Comparison of ENCODE assay signal across 12 mouse cellular contexts in genomic region chr10:108832248-108832647, GRCm38 (mm10).
DNase-seq lines count a peak whose midpoint lies in the region; ATAC-seq and TF ChIP-seq lines count a peak whose summit lies in the region.
"Had no signal": no experiment of that assay in that cellular context is flagged by ENCODE, and none has a peak within 500 bp of the region (broad histone marks: within the 10 kb centered on the region; RNA-seq: fewer than 3 reads in every experiment).

No protein-coding gene starts in this region.

- no peak for ATAC-seq in heart, embryonic 14.5 days (ENCODE audit: insufficient number of reproducible peaks, insufficient read depth, low FRiP score, low read depth)
- ATAC-seq in hindbrain, embryonic 14.5 days (ENCODE audit: low FRiP score) = peak; percentile 34; the same call in 1 of the 2 replicates
- ATAC-seq in midbrain, postnatal 0 days (ENCODE audit: low FRiP score) = no peak
- no peak for ATAC-seq in lung, postnatal 0 days
- ATAC-seq: forebrain, embryonic 13.5 days had no signal

- no peaks in the 10 kb centered on the region for H3K9me3 ChIP-seq in heart, embryonic 14.5 days (ENCODE audit: control insufficient read depth, low read length)
- no peaks in the 10 kb centered on the region for H3K9me3 ChIP-seq in hindbrain, embryonic 14.5 days (ENCODE audit: control insufficient read depth, low read length)
- no peaks in the 10 kb centered on the region for H3K9me3 ChIP-seq in midbrain, postnatal 0 days (ENCODE audit: low read length)
- no peaks in the 10 kb centered on the region for H3K9me3 ChIP-seq in lung, postnatal 0 days (ENCODE audit: low read length)
- H3K9me3 ChIP-seq: forebrain, embryonic 13.5 days; lung, embryonic 15.5 days; stomach, embryonic 15.5 days had no signal

- H3K4me3 ChIP-seq in heart, embryonic 14.5 days (ENCODE audit: control insufficient read depth in 1 of 2, insufficient read depth in 1 of 2, low read depth in 1 of 2, low read length in 2 of 2) = peak overlapping the region in 1 of 2 experiments; percentile 18; a peak in 2 of 4 replicates
- H3K4me3 ChIP-seq in hindbrain, embryonic 14.5 days (replicated peaks; ENCODE audit: low read length) = no peak overlapping the region
- no peak overlapping the region for H3K4me3 ChIP-seq in midbrain, postnatal 0 days (ENCODE audit: low read depth, low read length)
- no peak overlapping the region for H3K4me3 ChIP-seq in lung, postnatal 0 days (ENCODE audit: low read depth, low read length)
- H3K4me3 ChIP-seq: forebrain, embryonic 13.5 days; lung, embryonic 15.5 days; stomach, embryonic 15.5 days had no signal

- peak overlapping the region; percentile 47 for H3K4me2 ChIP-seq in heart, embryonic 14.5 days (ENCODE audit: low read length)
- H3K4me2 ChIP-seq in hindbrain, embryonic 14.5 days (replicated peaks) = peak overlapping the region; percentile 13
- H3K4me2 ChIP-seq in midbrain, postnatal 0 days (ENCODE audit: low read depth, low read length, poor library complexity, severe bottlenecking) = peak overlapping the region; percentile 32
- H3K4me2 ChIP-seq in lung, postnatal 0 days (replicated peaks; ENCODE audit: low read depth, low read length) = no peak overlapping the region
- H3K4me2 ChIP-seq: forebrain, embryonic 13.5 days; lung, embryonic 15.5 days; stomach, embryonic 15.5 days had no signal

- WGBS in heart, embryonic 14.5 days = 76% methylated on average over 6 of the region's 6 CpGs
- 66% methylated on average over 6 of the region's 6 CpGs for WGBS in hindbrain, embryonic 14.5 days
- 38% methylated on average over 6 of the region's 6 CpGs for WGBS in midbrain, postnatal 0 days
- WGBS in lung, postnatal 0 days = 89% methylated on average over 6 of the region's 6 CpGs

- H3K27me3 ChIP-seq in heart, embryonic 14.5 days (ENCODE audit: control insufficient read depth, insufficient read depth, low read length) = no peaks in the 10 kb centered on the region
- H3K27me3 ChIP-seq in hindbrain, embryonic 14.5 days (ENCODE audit: control insufficient read depth, insufficient read depth, low read length) = no peaks in the 10 kb centered on the region
- no peaks in the 10 kb centered on the region for H3K27me3 ChIP-seq in midbrain, postnatal 0 days (ENCODE audit: insufficient read depth, low read length)
- H3K27me3 ChIP-seq in lung, postnatal 0 days (replicated peaks; ENCODE audit: insufficient read depth, low read length) = no peaks in the 10 kb centered on the region
- H3K27me3 ChIP-seq: forebrain, embryonic 13.5 days; lung, embryonic 15.5 days; stomach, embryonic 15.5 days had no signal

- no peak overlapping the region; the same call in 1 of the 2 replicates for H3K9ac ChIP-seq in heart, embryonic 14.5 days (ENCODE audit: low read length)
- no peak overlapping the region for H3K9ac ChIP-seq in hindbrain, embryonic 14.5 days
- no peak overlapping the region for H3K9ac ChIP-seq in midbrain, postnatal 0 days (replicated peaks; ENCODE audit: low read length, poor library complexity, severe bottlenecking)
- H3K9ac ChIP-seq in lung, postnatal 0 days (replicated peaks; ENCODE audit: low read depth) = no peak overlapping the region
- H3K9ac ChIP-seq: forebrain, embryonic 13.5 days; lung, embryonic 15.5 days; stomach, embryonic 15.5 days had no signal

- H3K27ac ChIP-seq in heart, embryonic 14.5 days (replicated peaks in 1 of 2; ENCODE audit: control insufficient read depth in 1 of 2, insufficient read depth in 1 of 2, low read depth in 2 of 2, low read length in 2 of 2) = no peak overlapping the region
- H3K27ac ChIP-seq in hindbrain, embryonic 14.5 days = peak overlapping the region; percentile 32; the same call in 1 of the 2 replicates
- no peak overlapping the region for H3K27ac ChIP-seq in midbrain, postnatal 0 days (ENCODE audit: low read depth, low read length)
- no peak overlapping the region for H3K27ac ChIP-seq in lung, postnatal 0 days (ENCODE audit: low read length)
- H3K27ac ChIP-seq: forebrain, embryonic 13.5 days; lung, embryonic 15.5 days; stomach, embryonic 15.5 days had no signal

- no peak for TF ChIP-seq EP300 in lung, postnatal 0 days (IDR thresholded peaks at IDR 0.05)

- TF ChIP-seq CTCF in midbrain, postnatal 0 days (IDR thresholded peaks at IDR 0.05) = no peak
- TF ChIP-seq CTCF in lung, postnatal 0 days (IDR thresholded peaks at IDR 0.05) = no peak

- no peaks in the 10 kb centered on the region; a peak in 1 of 4 replicates for H3K4me1 ChIP-seq in heart, embryonic 14.5 days (ENCODE audit: control insufficient read depth in 2 of 2, insufficient read depth in 2 of 2, low read length in 2 of 2)
- H3K4me1 ChIP-seq in hindbrain, embryonic 14.5 days (replicated peaks; ENCODE audit: control insufficient read depth, insufficient read depth, low read length) = no peaks in the 10 kb centered on the region
- 0 out of 2 replicates have a peak, but pooled peaks cover 3% of the 10 kb centered on the region for H3K4me1 ChIP-seq in midbrain, postnatal 0 days (ENCODE audit: insufficient read depth, low read length)
- no peaks in the 10 kb centered on the region for H3K4me1 ChIP-seq in lung, postnatal 0 days (ENCODE audit: insufficient read depth, low read depth, low read length)
- H3K4me1 ChIP-seq: lung, embryonic 15.5 days; stomach, embryonic 15.5 days had no signal

- DNase-seq in heart, postnatal 14 days = no peak
- peak; percentile 31 for DNase-seq in Muller cell, postnatal 12 days (ENCODE audit: inconsistent ontology term)
- no peak for DNase-seq in hindbrain, embryonic 14.5 days (ENCODE audit: low spot score)
- no peak for DNase-seq in midbrain, postnatal 0 days (ENCODE audit: low spot score)
- no peak for DNase-seq in spleen, postnatal 14 days (ENCODE audit: low spot score in 2 of 2)
- DNase-seq in lung, postnatal 0 days (ENCODE audit: low spot score) = no peak
- DNase-seq: kidney, postnatal 25 days; right cerebral cortex, adult 18-20 months had no signal

- H3K36me3 ChIP-seq in heart, embryonic 14.5 days (ENCODE audit: control insufficient read depth, insufficient read depth, low read length) = no peaks in the 10 kb centered on the region
- no peaks in the 10 kb centered on the region for H3K36me3 ChIP-seq in hindbrain, embryonic 14.5 days (replicated peaks; ENCODE audit: control insufficient read depth, insufficient read depth)
- no peaks in the 10 kb centered on the region for H3K36me3 ChIP-seq in midbrain, postnatal 0 days (ENCODE audit: insufficient read depth, low read length)
- H3K36me3 ChIP-seq in lung, postnatal 0 days (ENCODE audit: insufficient read depth, low read length) = no peaks in the 10 kb centered on the region
- H3K36me3 ChIP-seq: lung, embryonic 15.5 days; stomach, embryonic 15.5 days had no signal

- intact Hi-C loops in heart, postnatal 14 days (cut with DNase I) = no loop called here
